Mouse (Mus musculus) E14TG2a.4 (cell line): ENCODE data around the gene Spop.

ENCODE experiments used
- CTCF ChIP-seq: conservative IDR thresholded peaks from 2 replicates; pipeline ENCODE4 v1.5.1; 2014; ENCODE audit warnings: low read length
- NANOG ChIP-seq: IDR thresholded peaks from 2 replicates; pipeline ENCODE4 v1.6.1; 2014; ENCODE audit warnings: borderline replicate concordance, low read length, mixed read lengths

GRCm38 (mm10) chr11:95512383-95512782, 98.5 kb downstream of the Spop start:
- TF ChIP-seq CTCF, result no peak
- no peak for TF ChIP-seq NANOG
